Mouse (Mus musculus): ENCODE data around the gene Pck2.

Gene Pck2

GRCm38 (mm10) chr14:55598521-55599390 is 58.7 kb downstream of the Pck2 start:
- DNase-seq (ENCODE audit: low spot score in 2 of 2), result no peak
